Mouse (Mus musculus) heart, embryonic 14.5 days (tissue): ENCODE data around the gene Mdga1. TPM values are rescaled to one million over a fixed set of nuclear protein-coding genes. Genes with fewer than 3 reads are reported as not detected.

Experiments used
- ATAC-seq: fragments of 200-750 bp; cut with Nextera tagmentation; 2 replicates; pipeline ENCODE4 v1.8.0; 2017; ENCODE audit warnings: low read depth, moderate TSS enrichment; ENCODE audit not compliant: insufficient number of reproducible peaks, insufficient read depth, low FRiP score
- H3K27ac ChIP-seq, 2 experiments: fragments of 200-500 bp in 1 of 2; fragments of 300-500 bp in 1 of 2; sonication (generic) in 1 of 2; replicated peaks in 1 of 2; 2 replicates each; pipeline ENCODE4 v1.5.1; 2012 to 2014; ENCODE audit warnings: low read depth in 2 of 2, low read length in 2 of 2, control low read depth in 1 of 2, mild to moderate bottlenecking in 1 of 2, mixed read lengths in 1 of 2; ENCODE audit not compliant: control insufficient read depth in 1 of 2, insufficient read depth in 1 of 2
- H3K27me3 ChIP-seq: fragments of 300-500 bp; sonication (generic); 2 replicates; pipeline ENCODE4 v1.6.1; 2014; ENCODE audit warnings: mild to moderate bottlenecking, low read length, control low read depth; ENCODE audit not compliant: control insufficient read depth, insufficient read depth
- H3K36me3 ChIP-seq: fragments of 300-500 bp; sonication (generic); 2 replicates; pipeline ENCODE4 v1.6.1; 2014; ENCODE audit warnings: mild to moderate bottlenecking, control low read depth, low read length, mixed read lengths; ENCODE audit not compliant: control insufficient read depth, insufficient read depth
- H3K4me1 ChIP-seq, 2 experiments: fragments of 200-500 bp in 1 of 2; fragments of 300-500 bp in 1 of 2; sonication (generic) in 1 of 2; 2 replicates each; pipeline ENCODE4 v1.6.1; 2012 to 2014; ENCODE audit warnings: low read length in 2 of 2, control low read depth in 1 of 2, mixed read lengths in 1 of 2; ENCODE audit not compliant: control insufficient read depth in 2 of 2, insufficient read depth in 2 of 2
- H3K4me2 ChIP-seq: fragments of 300-500 bp; sonication (generic); 2 replicates; pipeline ENCODE4 v1.6.1; 2014; ENCODE audit warnings: mild to moderate bottlenecking, low read length
- H3K4me3 ChIP-seq, 2 experiments: fragments of 200-500 bp in 1 of 2; fragments of 300-500 bp in 1 of 2; sonication (generic) in 1 of 2; 2 replicates each; pipeline ENCODE4 v1.5.1; 2012 to 2014; ENCODE audit warnings: low read length in 2 of 2, mild to moderate bottlenecking in 2 of 2, control low read depth in 1 of 2, low read depth in 1 of 2, moderate library complexity in 1 of 2; ENCODE audit not compliant: control insufficient read depth in 1 of 2, insufficient read depth in 1 of 2
- H3K9ac ChIP-seq: fragments of 300-500 bp; sonication (generic); 2 replicates; pipeline ENCODE4 v1.6.1; 2014; ENCODE audit warnings: mild to moderate bottlenecking, low read length
- H3K9me3 ChIP-seq: fragments of 300-500 bp; sonication (generic); 2 replicates; pipeline ENCODE4 v1.6.1; 2016; ENCODE audit warnings: low read length, control low read depth; ENCODE audit not compliant: control insufficient read depth
- WGBS: fragments of 180-500 bp; shearing (Covaris S2); extraction: QIAGEN DNeasy Blood & Tissue Kit; methylation state at CpG from one replicate; pipeline ENCODE4 v1.1.7; 2014; 5-methylcytosine and 5-hydroxymethylcytosine counted together
- polyA plus RNA-seq: library from polyadenylated mRNA; unstranded; fragments of >200 nt; fragmentation: Nextera tagmentation; extraction: Ambion mirVana; gene quantifications from 2 replicates; pipeline ENCODE4 v1.2.1, GENCODE M21; 2014

The Mdga1 gene
- polyA plus RNA-seq, 1 experiment from 2014 or later, result 6.3 TPM

GRCm38 (mm10) chr17:29883351-29883750 lies 86.5 kb downstream of the Mdga1 start:
- Histone ChIP-seq H3K4me1 (peaks cover 8 to 12% of the 10 kb centered on the region in 2 experiments), H3K4me2 (no peak overlapping the region), H3K9ac (no peak overlapping the region), H3K27me3 (peaks cover 35% of the 10 kb centered on the region), H3K27ac (no peak overlapping the region), H3K9me3 (no peaks in the 10 kb centered on the region), H3K4me3 (no peak overlapping the region), H3K36me3 (no peaks in the 10 kb centered on the region)
- 50% methylated on average over 9 of the region's 9 CpGs for WGBS
- no peak for ATAC-seq

- H3K4me2 ChIP-seq, result no peak overlapping the region
- no peak overlapping the region for H3K4me3 ChIP-seq
- no peak overlapping the region for H3K9ac ChIP-seq
- ATAC-seq, result no peak
- H3K27ac ChIP-seq, result no peak overlapping the region
- H3K4me1 ChIP-seq, result peaks cover 8 to 12% of the 10 kb centered on the region in 2 experiments
- no peaks in the 10 kb centered on the region for H3K9me3 ChIP-seq
- no peaks in the 10 kb centered on the region for H3K36me3 ChIP-seq
- peaks cover 35% of the 10 kb centered on the region for H3K27me3 ChIP-seq
- 1% methylated on average over 5 of the region's 5 CpGs for WGBS
These were observed 87.0 kb downstream of the Mdga1 start for GRCm38 (mm10) chr17:29882885-29883284.

DNA sequence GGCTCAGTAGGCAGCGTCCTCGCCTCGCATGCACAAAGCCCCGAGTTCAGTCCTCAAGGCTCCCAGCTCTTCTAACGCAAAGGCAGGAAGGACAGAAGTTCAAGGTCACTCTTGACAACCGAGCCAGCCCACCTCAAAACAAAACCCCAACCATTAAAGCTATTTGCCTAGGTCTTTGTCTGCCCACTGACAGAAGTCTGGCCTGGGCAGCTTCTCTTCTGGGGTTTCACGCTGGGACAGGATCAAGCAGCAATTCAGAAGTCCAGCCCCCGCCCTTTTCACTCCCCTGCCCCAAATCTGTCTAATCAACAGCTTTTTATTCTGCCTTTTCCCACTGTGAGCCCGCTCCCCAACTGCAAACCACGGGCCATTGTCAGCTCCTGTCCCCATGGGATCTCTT lies 89.6 kb downstream of the Mdga1 start:
- Histone ChIP-seq H3K36me3 (no peaks in the 10 kb centered on the region), H3K9me3 (no peaks in the 10 kb centered on the region), H3K4me3 (no peak overlapping the region), H3K27ac (no peak overlapping the region), H3K4me1 (no peaks in the 10 kb centered on the region; a peak in 1 of 4 replicates), H3K27me3 (peaks cover 21% of the 10 kb centered on the region), H3K9ac (no peak overlapping the region), H3K4me2 (no peak overlapping the region)
- 58% methylated on average over 10 of the region's 10 CpGs for WGBS
- no peak for ATAC-seq

- ATAC-seq, result no peak
- no peaks in the 10 kb centered on the region for H3K9me3 ChIP-seq
- H3K27me3 ChIP-seq, result peaks cover 10% of the 10 kb centered on the region
- H3K9ac ChIP-seq, result no peak overlapping the region
- H3K4me1 ChIP-seq, result peaks cover 0 to 2% of the 10 kb centered on the region in 2 experiments; a peak in 2 of 4 replicates
- 86% methylated on average over 10 of the region's 10 CpGs for WGBS
- H3K36me3 ChIP-seq, result no peaks in the 10 kb centered on the region
- no peak overlapping the region for H3K4me3 ChIP-seq
- H3K27ac ChIP-seq, result no peak overlapping the region
- no peak overlapping the region for H3K4me2 ChIP-seq
These were observed 90.9 kb downstream of the Mdga1 start for GRCm38 (mm10) chr17:29878990-29879389.

DNA sequence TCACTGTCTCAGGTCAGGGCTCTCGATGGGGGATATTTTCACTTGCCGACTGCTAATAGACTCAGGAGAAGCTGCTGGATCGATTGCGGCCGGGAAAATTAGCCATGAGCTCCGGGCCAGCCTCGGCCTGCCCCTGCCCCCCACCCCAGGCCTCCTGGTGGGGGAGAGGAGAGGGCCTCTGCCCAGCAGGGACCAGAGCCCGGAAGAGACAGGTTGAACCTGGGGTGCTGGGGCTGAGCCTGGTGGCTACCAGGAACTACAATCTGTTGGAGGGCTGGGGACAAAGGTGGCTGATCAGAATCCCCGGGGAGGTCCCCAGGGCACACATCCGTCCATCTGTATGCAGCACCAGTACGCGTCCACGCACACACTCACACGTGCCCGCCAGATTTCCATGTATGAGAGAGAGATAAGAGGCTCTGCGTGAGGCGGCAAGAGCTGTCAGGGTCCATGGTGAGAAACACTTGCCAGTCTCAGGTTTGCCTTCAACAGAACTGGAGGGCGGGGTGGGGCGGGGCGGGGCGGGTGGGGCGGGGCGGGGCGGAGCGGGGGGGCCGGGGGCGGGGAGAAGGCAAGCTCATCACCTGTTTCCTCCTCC lies 95.7 kb downstream of the Mdga1 start:
- 17% methylated on average over 17 of the region's 27 CpGs for WGBS
- no peak for ATAC-seq
- Histone ChIP-seq H3K36me3 (no peaks in the 10 kb centered on the region), H3K9me3 (no peaks in the 10 kb centered on the region), H3K4me1 (peaks cover 0 to 2% of the 10 kb centered on the region in 2 experiments; a peak in 2 of 4 replicates), H3K27ac (no peak overlapping the region), H3K27me3 (no peaks in the 10 kb centered on the region), H3K4me3 (no peak overlapping the region), H3K9ac (no peak overlapping the region; the same call in 1 of the 2 replicates), H3K4me2 (peak overlapping the region; percentile 16; the same call in 1 of the 2 replicates)

- ATAC-seq, result no peak
- no peak overlapping the region for H3K9ac ChIP-seq
- WGBS, result 66% methylated on average over 7 of the region's 7 CpGs
These were observed 96.3 kb downstream of the Mdga1 start for GRCm38 (mm10) chr17:29873580-29874015.

GRCm38 (mm10) chr17:29870316-29870715 lies 99.6 kb downstream of the Mdga1 start:
- H3K4me3 ChIP-seq, result no peak overlapping the region
- no peaks in the 10 kb centered on the region for H3K36me3 ChIP-seq
- no peak overlapping the region for H3K4me2 ChIP-seq
- 59% methylated on average over 12 of the region's 12 CpGs for WGBS
- no peak overlapping the region for H3K9ac ChIP-seq
- H3K27me3 ChIP-seq, result no peaks in the 10 kb centered on the region
- H3K9me3 ChIP-seq, result peaks cover 3% of the 10 kb centered on the region; the same call in 1 of the 2 replicates
- no peak for ATAC-seq
- H3K4me1 ChIP-seq, result peaks cover 0 to 2% of the 10 kb centered on the region in 2 experiments; a peak in 2 of 4 replicates
- H3K27ac ChIP-seq, result no peak overlapping the region

More at GRCm38 (mm10) chr17:29873580-29874015, 96.3 kb downstream of the Mdga1 start:
- Histone ChIP-seq H3K9me3 (no peaks in the 10 kb centered on the region), H3K36me3 (no peaks in the 10 kb centered on the region), H3K27ac (no peak overlapping the region), H3K4me1 (peaks cover 0 to 2% of the 10 kb centered on the region in 2 experiments; a peak in 2 of 4 replicates), H3K27me3 (no peaks in the 10 kb centered on the region), H3K4me3 (no peak overlapping the region), H3K4me2 (no peak overlapping the region)

DNA sequence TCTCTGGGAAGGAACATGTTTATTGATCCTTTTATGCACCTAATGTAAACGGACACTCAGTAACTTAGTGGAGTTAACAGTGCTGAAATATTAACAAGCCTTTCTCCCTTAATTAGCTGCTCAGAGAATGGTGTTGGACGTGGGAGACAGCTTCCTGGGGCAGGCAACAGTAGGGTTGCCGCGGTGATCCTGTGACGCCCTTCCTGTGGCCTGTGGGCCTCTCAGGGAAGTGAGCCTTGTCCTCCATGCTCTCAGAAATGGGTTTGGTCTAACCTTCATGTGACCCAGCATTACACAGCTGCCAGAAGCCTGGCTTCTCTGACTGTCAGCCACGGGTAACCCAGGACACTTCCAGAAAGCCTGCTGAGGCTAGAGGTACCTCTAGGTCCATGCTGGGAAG lies 104.0 kb downstream of the Mdga1 start:
- H3K27me3 ChIP-seq, result 0 out of 2 replicates have a peak, but pooled peaks cover 5% of the 10 kb centered on the region
- no peak for ATAC-seq
- H3K36me3 ChIP-seq, result no peaks in the 10 kb centered on the region
- no peak overlapping the region for H3K4me3 ChIP-seq
- no peak overlapping the region for H3K9ac ChIP-seq
- 65% methylated on average over 6 of the region's 6 CpGs for WGBS
- H3K4me2 ChIP-seq, result no peak overlapping the region
- H3K27ac ChIP-seq, result no peak overlapping the region
- no peaks in the 10 kb centered on the region for H3K4me1 ChIP-seq
- peaks cover 3% of the 10 kb centered on the region; the same call in 1 of the 2 replicates for H3K9me3 ChIP-seq
